Mouse (Mus musculus): ENCODE data around the gene Lrrn1. TPM values are rescaled to one million over a fixed set of nuclear protein-coding genes. Genes with fewer than 3 reads are reported as not detected.

Gene Lrrn1
- total RNA-seq, 1 experiment from 2014 or later: not detected

GRCm38 (mm10) chr6:107566944-107567634 lies 37.5 kb downstream of the Lrrn1 start:
- ATAC-seq (replicated peaks in 1 of 2; ENCODE audit: insufficient read depth in 1 of 2, low FRiP score in 2 of 2, low TSS enrichment in 1 of 2, low read depth in 1 of 2, poor library complexity in 2 of 2, severe bottlenecking in 2 of 2): no peak

- ATAC-seq (replicated peaks in 1 of 2; ENCODE audit: insufficient read depth in 1 of 2, low FRiP score in 2 of 2, low TSS enrichment in 1 of 2, low read depth in 1 of 2, poor library complexity in 2 of 2, severe bottlenecking in 2 of 2): no peak
Observed at GRCm38 (mm10) chr6:107574561-107574960, 45.0 kb downstream of the Lrrn1 start.

- ATAC-seq (replicated peaks in 1 of 2; ENCODE audit: insufficient read depth in 1 of 2, low FRiP score in 2 of 2, low TSS enrichment in 1 of 2, low read depth in 1 of 2, poor library complexity in 2 of 2, severe bottlenecking in 2 of 2): no peak
Observed at GRCm38 (mm10) chr6:107575405-107575804, 45.8 kb downstream of the Lrrn1 start.

GRCm38 (mm10) chr6:107577309-107577708 lies 47.7 kb downstream of the Lrrn1 start:
- no peak for ATAC-seq (replicated peaks in 1 of 2; ENCODE audit: insufficient read depth in 1 of 2, low FRiP score in 2 of 2, low TSS enrichment in 1 of 2, low read depth in 1 of 2, poor library complexity in 2 of 2, severe bottlenecking in 2 of 2)

- ATAC-seq (replicated peaks in 1 of 2; ENCODE audit: insufficient read depth in 1 of 2, low FRiP score in 2 of 2, low TSS enrichment in 1 of 2, low read depth in 1 of 2, poor library complexity in 2 of 2, severe bottlenecking in 2 of 2): no peak
Observed at GRCm38 (mm10) chr6:107583759-107584383, 54.3 kb downstream of the Lrrn1 start.

GRCm38 (mm10) chr6:107605151-107605550 lies 75.6 kb downstream of the Lrrn1 start:
- no peak for ATAC-seq (replicated peaks in 1 of 2; ENCODE audit: insufficient read depth in 1 of 2, low FRiP score in 2 of 2, low TSS enrichment in 1 of 2, low read depth in 1 of 2, poor library complexity in 2 of 2, severe bottlenecking in 2 of 2)

- no peak for ATAC-seq (replicated peaks in 1 of 2; ENCODE audit: insufficient read depth in 1 of 2, low FRiP score in 2 of 2, low TSS enrichment in 1 of 2, low read depth in 1 of 2, poor library complexity in 2 of 2, severe bottlenecking in 2 of 2)
Observed at GRCm38 (mm10) chr6:107614288-107614687, 84.7 kb downstream of the Lrrn1 start.

Data from hematopoietic stem cell, adult 5-6 weeks (primary cell).